Mouse (Mus musculus) neural tube, embryonic 15.5 days (tissue): ENCODE results near the gene Hist1h2ap. TPM values are rescaled to one million over a fixed set of nuclear protein-coding genes. Genes with fewer than 3 reads are reported as not detected.
A peak's percentile ranks its signal among the peaks of the same experiment; 100 is the strongest.
"Not testable (repeated sequence)": the region's sequence is repeated elsewhere in the genome, so short reads cannot be mapped to it uniquely, and the experiment has no call there.

Experiments used
- ATAC-seq: fragments of 200-750 bp; cut with Nextera tagmentation; 2 replicates; pipeline ENCODE4 v1.8.0; 2017; ENCODE audit warnings: mild to moderate bottlenecking, moderate TSS enrichment, moderate library complexity; ENCODE audit not compliant: low FRiP score
- H3K27ac ChIP-seq: fragments of 300-500 bp; sonication (generic); replicated peaks from 2 replicates; pipeline ENCODE4 v1.5.1; 2015; ENCODE audit warnings: mild to moderate bottlenecking, inconsistent platforms
- H3K27me3 ChIP-seq: fragments of 300-500 bp; sonication (generic); replicated peaks from 2 replicates; pipeline ENCODE4 v1.6.1; 2015; ENCODE audit warnings: inconsistent platforms
- H3K36me3 ChIP-seq: fragments of 300-500 bp; sonication (generic); 2 replicates; pipeline ENCODE4 v1.6.1; 2015; ENCODE audit warnings: inconsistent platforms
- H3K4me1 ChIP-seq: fragments of 300-500 bp; sonication (generic); 2 replicates; pipeline ENCODE4 v1.6.1; 2015; ENCODE audit warnings: inconsistent platforms
- H3K4me2 ChIP-seq: fragments of 300-500 bp; sonication (generic); 2 replicates; pipeline ENCODE4 v1.6.1; 2015; ENCODE audit warnings: inconsistent platforms, mild to moderate bottlenecking, moderate library complexity
- H3K4me3 ChIP-seq: fragments of 300-500 bp; sonication (generic); replicated peaks from 2 replicates; pipeline ENCODE4 v1.5.1; 2015; ENCODE audit warnings: mild to moderate bottlenecking, inconsistent platforms
- H3K9ac ChIP-seq: fragments of 300-500 bp; sonication (generic); replicated peaks from 2 replicates; pipeline ENCODE4 v1.6.1; 2015; ENCODE audit warnings: mild to moderate bottlenecking, inconsistent platforms
- H3K9me3 ChIP-seq: fragments of 300-500 bp; sonication (generic); replicated peaks from 2 replicates; pipeline ENCODE4 v1.6.1; 2016; ENCODE audit warnings: inconsistent platforms
- WGBS: fragments of 180-500 bp; shearing (Covaris S2); methylation state at CpG from one replicate; pipeline ENCODE4 v1.1.7; 2015; ENCODE audit warnings: mixed read lengths; 5-methylcytosine and 5-hydroxymethylcytosine counted together
- polyA plus RNA-seq: library from polyadenylated mRNA; unstranded; fragments of >200 nt; fragmentation: Nextera tagmentation; extraction: Ambion mirVana; gene quantifications from 2 replicates; pipeline ENCODE4 v1.2.1, GENCODE M21; 2015

Gene Hist1h2ap
- 380 and 932 TPM in 2 replicates for polyA plus RNA-seq

GRCm38 (mm10) chr13:21833461-21833860, at the start of gene Hist1h2ap, which contains the start of gene Hist1h2br:
Hist1h2ap (minus strand) TSS chr13:21833507.
Hist1h2br (plus strand) TSS chr13:21833743.
- H3K4me2 ChIP-seq, H3K4me3 ChIP-seq, H3K27me3 ChIP-seq, H3K9me3 ChIP-seq, H3K9ac ChIP-seq, H3K36me3 ChIP-seq, H3K27ac ChIP-seq, H3K4me1 ChIP-seq: not testable (repeated sequence)
- ATAC-seq: peak; percentile 97
- no CpG with 5 or more reads among the region's 24 CpGs for WGBS

DNA sequence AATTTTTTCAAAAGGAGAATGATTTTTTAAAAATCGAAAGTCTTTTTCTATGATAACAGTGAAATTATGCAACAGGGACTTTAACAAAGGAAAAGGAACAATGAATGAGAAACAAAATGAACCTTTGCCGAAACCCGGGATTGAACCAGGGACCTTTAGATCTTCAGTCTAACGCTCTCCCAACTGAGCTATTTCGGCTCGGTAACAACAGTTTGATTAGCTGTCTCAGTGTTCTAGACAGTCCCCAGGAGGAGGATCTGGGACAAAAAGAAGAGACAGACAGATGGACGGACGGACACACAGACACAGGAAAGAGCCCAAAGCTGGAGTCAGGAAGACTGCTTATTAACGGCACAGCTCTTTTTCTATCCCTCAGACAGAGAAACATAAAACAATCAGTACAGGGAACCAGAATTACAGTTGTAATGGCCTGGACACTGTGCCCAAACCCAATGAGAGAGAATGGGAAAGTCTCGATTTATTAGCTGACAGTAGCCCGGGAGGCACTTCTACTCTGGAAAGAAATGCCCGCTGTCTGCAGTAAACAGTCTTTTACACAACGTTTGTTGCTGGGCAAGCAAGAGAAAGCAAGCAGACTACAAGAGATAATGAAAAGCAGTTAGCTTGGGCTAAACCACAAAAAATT, 49.6 kb upstream of the Hist1h2ap start:
- Histone ChIP-seq H3K27me3 (0 out of 2 replicates have a peak, but pooled peaks cover 5% of the 10 kb centered on the region), H3K9ac (no peak overlapping the region), H3K4me3 (peak overlapping the region; percentile 31), H3K36me3 (no peaks in the 10 kb centered on the region), H3K4me1 (0 out of 2 replicates have a peak, but pooled peaks cover 2% of the 10 kb centered on the region), H3K9me3 (no peaks in the 10 kb centered on the region), H3K4me2 (peak overlapping the region; percentile 52), H3K27ac (no peak overlapping the region; the same call in 1 of the 2 replicates)
- ATAC-seq: peak; percentile 82
- 2% methylated on average over 13 of the region's 13 CpGs for WGBS

DNA sequence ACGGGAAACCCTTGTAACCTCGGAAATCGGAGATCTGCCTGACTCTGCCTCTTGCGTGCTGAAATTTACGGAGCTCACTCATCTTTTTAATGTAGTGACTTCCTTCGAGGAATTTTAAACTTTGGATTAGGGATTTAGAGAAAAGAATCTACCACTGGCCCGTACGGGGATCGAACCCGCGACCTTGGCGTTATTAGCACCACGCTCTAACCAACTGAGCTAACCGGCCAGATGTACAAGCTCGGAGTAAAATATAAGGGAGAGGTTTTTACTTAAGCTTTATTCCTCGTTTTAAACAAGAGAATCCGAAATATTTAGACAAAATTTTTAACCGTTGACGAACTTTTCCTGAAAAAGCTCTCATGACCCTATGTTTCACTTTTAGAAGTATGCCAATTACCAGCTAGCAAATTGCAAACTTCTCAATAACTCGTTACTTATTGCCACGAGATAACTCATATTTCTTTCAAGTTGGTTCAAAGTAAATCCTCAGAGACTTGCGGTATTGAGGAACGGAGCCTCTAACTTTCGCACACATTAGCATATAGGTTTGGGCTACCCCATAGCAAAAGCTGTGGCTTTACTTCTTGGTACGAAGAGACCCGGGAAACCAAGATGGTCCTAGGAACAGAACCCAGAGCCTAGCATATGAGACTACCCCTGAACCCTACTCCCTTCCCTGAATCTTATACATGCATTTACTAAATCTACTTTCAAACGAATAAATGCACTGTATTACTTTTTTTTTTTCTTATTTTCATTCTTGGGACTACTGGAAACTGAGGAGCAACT, 48.8 kb upstream of the Hist1h2ap start:
- ATAC-seq: peak; percentile 63
- WGBS: 2% methylated on average over 27 of the region's 27 CpGs
- Histone ChIP-seq H3K27ac (no peak overlapping the region), H3K4me1 (0 out of 2 replicates have a peak, but pooled peaks cover 2% of the 10 kb centered on the region), H3K4me3 (peak overlapping the region; percentile 31), H3K9ac (no peak overlapping the region), H3K36me3 (no peaks in the 10 kb centered on the region), H3K27me3 (0 out of 2 replicates have a peak, but pooled peaks cover 5% of the 10 kb centered on the region), H3K9me3 (no peaks in the 10 kb centered on the region), H3K4me2 (peak overlapping the region; percentile 52)

DNA sequence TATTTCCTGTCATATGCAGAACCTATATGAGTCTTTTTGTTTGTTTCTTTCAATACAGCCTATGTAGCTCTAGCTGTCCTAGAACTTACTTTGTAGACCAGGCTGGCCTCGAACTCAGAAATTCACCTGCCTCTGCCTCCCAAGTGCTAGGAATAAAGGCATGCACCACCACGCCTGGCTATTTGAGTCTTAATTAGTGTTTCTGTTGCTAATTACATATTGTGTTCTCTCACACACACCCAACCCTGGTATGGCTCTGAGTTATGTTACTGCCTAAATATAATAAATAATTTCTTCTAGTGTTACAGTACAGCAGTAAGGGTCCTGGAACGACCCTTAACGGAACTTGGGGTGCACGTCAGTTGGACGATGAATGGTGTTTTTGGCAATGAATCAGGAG, 47.4 kb upstream of the Hist1h2ap start:
- 0 out of 2 replicates have a peak, but pooled peaks cover 2% of the 10 kb centered on the region for H3K4me1 ChIP-seq
- H3K36me3 ChIP-seq: no peaks in the 10 kb centered on the region
- ATAC-seq: no peak
- no peak overlapping the region for H3K9ac ChIP-seq
- WGBS: 85% methylated on average over 6 of the region's 6 CpGs
- no peaks in the 10 kb centered on the region for H3K9me3 ChIP-seq
- no peak overlapping the region for H3K27ac ChIP-seq
- H3K27me3 ChIP-seq: 0 out of 2 replicates have a peak, but pooled peaks cover 5% of the 10 kb centered on the region
- no peak overlapping the region for H3K4me2 ChIP-seq
- H3K4me3 ChIP-seq: no peak overlapping the region

DNA sequence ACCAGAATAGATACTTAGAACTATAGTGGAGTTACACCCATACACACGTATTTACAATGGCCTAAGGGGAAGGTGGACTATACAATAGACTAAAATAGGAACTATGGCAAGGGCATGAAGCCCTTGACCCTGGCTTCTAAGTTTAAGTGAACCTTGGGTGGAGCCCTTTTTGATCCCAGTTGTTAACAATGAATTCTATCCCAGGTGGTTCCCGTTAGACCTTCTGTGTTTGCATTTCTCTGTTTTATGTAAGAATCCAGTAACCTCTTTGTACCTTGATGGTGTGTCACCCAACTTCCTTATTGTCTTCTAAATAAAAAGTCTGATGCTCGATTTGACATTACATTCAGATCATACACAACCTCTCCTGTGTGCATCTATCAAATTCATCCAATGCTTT, 32.2 kb upstream of the Hist1h2ap start:
- not testable (repeated sequence) for H3K27me3 ChIP-seq, ATAC-seq, H3K4me3 ChIP-seq, H3K4me2 ChIP-seq, H3K4me1 ChIP-seq, H3K9ac ChIP-seq, H3K27ac ChIP-seq, H3K36me3 ChIP-seq, H3K9me3 ChIP-seq
- 74% methylated on average over 3 of the region's 3 CpGs for WGBS

- Histone ChIP-seq H3K4me3 (no peak overlapping the region), H3K9ac (no peak overlapping the region), H3K9me3 (peaks cover 2% of the 10 kb centered on the region; the same call in 1 of the 2 replicates), H3K4me1 (no peaks in the 10 kb centered on the region), H3K4me2 (no peak overlapping the region), H3K27me3 (peaks cover 8% of the 10 kb centered on the region; the same call in 1 of the 2 replicates), H3K36me3 (no peaks in the 10 kb centered on the region), H3K27ac (no peak overlapping the region)
- no peak for ATAC-seq
- WGBS: 17% methylated on average over 5 of the region's 5 CpGs
Measured at GRCm38 (mm10) chr13:21861608-21862007, 28.3 kb upstream of the Hist1h2ap start.

DNA sequence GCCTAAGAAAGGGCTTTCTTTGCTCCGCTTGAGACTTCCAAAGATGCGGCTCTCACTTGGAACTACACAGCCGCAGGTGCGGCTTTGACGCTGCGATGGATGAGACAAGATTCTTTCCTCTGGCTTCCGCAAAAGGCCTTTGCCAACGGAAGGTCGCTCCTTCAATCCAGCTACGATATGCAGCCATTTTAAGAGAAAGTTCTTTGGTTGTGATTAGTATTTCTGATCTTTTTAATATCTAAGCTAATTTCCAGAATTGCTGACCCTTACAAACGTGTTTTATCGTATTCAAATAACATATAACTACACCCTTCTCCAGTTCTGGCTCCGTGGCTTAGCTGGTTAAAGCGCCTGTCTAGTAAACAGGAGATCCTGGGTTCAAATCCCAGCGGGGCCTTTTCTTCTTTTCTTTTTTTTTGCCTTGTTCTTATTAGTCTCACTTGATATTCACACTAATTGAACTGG, 22.4 kb upstream of the Hist1h2ap start:
- peak overlapping the region; percentile 50 for H3K4me2 ChIP-seq
- H3K27me3 ChIP-seq: peaks cover 8% of the 10 kb centered on the region; the same call in 1 of the 2 replicates
- H3K9me3 ChIP-seq: no peaks in the 10 kb centered on the region
- WGBS: under 1% methylated on average over 15 of the region's 15 CpGs
- no peaks in the 10 kb centered on the region for H3K4me1 ChIP-seq
- 0 out of 2 replicates have a peak overlapping the region, but pooled peaks have one; percentile 18 for H3K27ac ChIP-seq
- H3K4me3 ChIP-seq: peak overlapping the region; percentile 43
- H3K36me3 ChIP-seq: no peaks in the 10 kb centered on the region
- peak; percentile 79 for ATAC-seq
- peak overlapping the region; percentile 38; the same call in 1 of the 2 replicates for H3K9ac ChIP-seq

GRCm38 (mm10) chr13:21855146-21855545, 21.8 kb upstream of the Hist1h2ap start:
- Histone ChIP-seq H3K27ac (no peak overlapping the region), H3K9me3 (no peaks in the 10 kb centered on the region), H3K4me3 (peak overlapping the region; percentile 43), H3K36me3 (no peaks in the 10 kb centered on the region), H3K27me3 (peaks cover 8% of the 10 kb centered on the region; the same call in 1 of the 2 replicates), H3K4me1 (no peaks in the 10 kb centered on the region), H3K4me2 (peak overlapping the region; percentile 50), H3K9ac (no peak overlapping the region)
- WGBS: under 1% methylated on average over 11 of the region's 11 CpGs
- peak; percentile 93 for ATAC-seq

DNA sequence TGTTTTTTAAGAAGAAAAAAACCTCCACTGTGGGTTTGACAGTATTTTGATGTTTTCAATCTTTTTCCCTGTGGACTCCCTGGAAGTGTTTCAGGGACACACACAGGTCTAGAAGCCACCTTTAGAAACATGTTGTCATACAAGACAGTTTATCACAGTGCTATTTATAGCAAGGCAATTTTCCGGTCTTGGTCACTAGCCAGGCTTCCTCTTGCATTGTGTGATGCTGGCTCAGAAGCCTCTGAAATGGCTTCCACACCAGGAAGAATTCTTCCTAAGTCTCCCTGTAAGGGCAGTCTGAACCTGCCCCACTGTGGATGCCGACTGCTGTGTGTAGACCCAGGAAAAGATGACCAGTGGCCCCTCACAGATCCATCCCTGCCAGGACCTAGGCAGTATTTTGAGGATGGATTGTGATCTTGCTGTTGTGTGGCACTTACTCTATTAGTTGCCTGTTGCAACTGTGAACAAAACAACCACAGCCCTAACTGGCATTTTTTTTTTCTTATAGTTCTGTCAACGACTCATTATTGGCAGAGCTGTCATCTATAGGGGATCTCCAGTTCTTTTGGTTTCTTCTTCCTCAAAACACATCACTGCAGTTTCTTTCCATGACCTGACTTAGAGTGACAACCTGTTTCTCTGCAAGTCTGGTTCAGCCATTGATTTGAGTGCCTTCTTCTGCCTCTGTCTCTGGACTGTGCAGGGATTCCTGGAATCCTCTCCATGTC, 19.1 kb upstream of the Hist1h2ap start:
- H3K9me3 ChIP-seq: no peaks in the 10 kb centered on the region
- H3K9ac ChIP-seq: no peak overlapping the region
- 65% methylated on average over 3 of the region's 3 CpGs for WGBS
- no peak overlapping the region for H3K4me2 ChIP-seq
- no peak overlapping the region for H3K4me3 ChIP-seq
- H3K4me1 ChIP-seq: no peaks in the 10 kb centered on the region
- no peak for ATAC-seq
- H3K27me3 ChIP-seq: no peaks in the 10 kb centered on the region
- H3K36me3 ChIP-seq: no peaks in the 10 kb centered on the region
- H3K27ac ChIP-seq: no peak overlapping the region

DNA sequence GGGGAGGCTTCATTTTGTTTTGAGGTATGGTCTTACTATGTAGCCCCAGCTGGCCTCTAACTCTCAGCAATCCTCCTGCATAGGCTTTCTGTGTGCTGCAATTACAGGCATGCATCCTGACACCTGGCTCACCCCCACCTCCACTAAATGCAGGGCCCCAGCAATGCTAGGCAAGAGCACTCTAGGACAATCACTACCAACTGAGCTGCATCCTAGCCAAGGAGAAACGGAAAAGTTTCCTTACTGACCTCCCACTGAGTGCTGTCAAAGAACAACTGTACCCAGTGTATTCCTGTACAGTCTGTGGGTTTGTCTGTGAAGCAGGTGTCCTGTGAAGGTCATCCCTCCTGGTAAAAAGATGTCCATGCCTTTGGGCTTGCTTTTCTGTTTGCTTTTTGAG, 17.4 kb upstream of the Hist1h2ap start:
- not testable (repeated sequence) for H3K9ac ChIP-seq, H3K27ac ChIP-seq, H3K4me3 ChIP-seq, H3K9me3 ChIP-seq, H3K36me3 ChIP-seq, H3K4me2 ChIP-seq, H3K4me1 ChIP-seq, ATAC-seq, H3K27me3 ChIP-seq
- 32% methylated on average over 1 of the region's 1 CpGs for WGBS

DNA sequence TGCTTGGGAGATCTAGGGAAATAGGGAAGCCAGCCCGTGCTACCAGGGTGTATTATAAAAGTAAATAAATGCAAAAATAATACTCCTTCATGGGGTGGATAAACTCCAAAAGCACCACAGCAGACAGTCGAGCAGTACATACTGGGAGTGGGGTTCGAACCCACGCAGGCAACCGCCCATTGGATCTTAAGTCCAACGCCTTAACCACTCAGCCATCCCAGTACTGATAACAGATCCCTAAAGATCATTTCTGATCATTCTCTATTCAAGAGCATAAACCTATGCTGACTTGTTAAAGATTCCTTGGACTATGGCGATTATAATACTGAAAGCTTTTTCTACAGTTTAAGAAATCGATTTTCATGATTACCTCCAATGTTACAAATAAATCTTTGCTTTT, 14.6 kb upstream of the Hist1h2ap start:
- Histone ChIP-seq H3K4me3 (no peak overlapping the region), H3K27ac (no peak overlapping the region), H3K4me2 (no peak overlapping the region), H3K9me3 (no peaks in the 10 kb centered on the region), H3K4me1 (no peaks in the 10 kb centered on the region), H3K27me3 (no peaks in the 10 kb centered on the region), H3K9ac (no peak overlapping the region), H3K36me3 (no peaks in the 10 kb centered on the region)
- 21% methylated on average over 8 of the region's 8 CpGs for WGBS
- no peak for ATAC-seq
